Mouse (Mus musculus) G1E (cell line): ENCODE measurements around the gene Gpd1. TPM values are rescaled to one million over a fixed set of nuclear protein-coding genes. Genes with fewer than 3 reads are reported as not detected.

Experiments
- ATAC-seq: 2 replicates; pipeline ENCODE4 v1.8.0; 2016; ENCODE audit warnings: mild to moderate bottlenecking; ENCODE audit not compliant: insufficient number of reproducible peaks, poor library complexity, low FRiP score, severe bottlenecking; ENCODE audit errors: extremely low read depth
- DNase-seq: peaks from one replicate; pipeline ENCODE4 v3.0.0; 2012; ENCODE audit warnings: low spot score
- H3K27me3 ChIP-seq: 2 replicates; pipeline ENCODE4 v1.6.1; 2012; ENCODE audit warnings: mild to moderate bottlenecking, low read length, inconsistent platforms; ENCODE audit not compliant: insufficient read depth
- H3K36me3 ChIP-seq: replicated peaks from 2 replicates; pipeline ENCODE3; 2012; ENCODE audit warnings: mild to moderate bottlenecking, inconsistent platforms
- H3K4me1 ChIP-seq: 2 replicates; pipeline ENCODE4 v1.6.1; 2012; ENCODE audit warnings: low read depth, low read length, inconsistent platforms, mixed read lengths; ENCODE audit not compliant: insufficient read depth
- H3K4me3 ChIP-seq: 2 replicates; pipeline ENCODE4 v1.5.1; 2012; ENCODE audit warnings: low read depth, mild to moderate bottlenecking, inconsistent platforms, low read length, moderate library complexity, mixed read lengths
- H3K9me3 ChIP-seq: replicated peaks from 2 replicates; pipeline ENCODE4 v1.6.1; 2012; ENCODE audit warnings: inconsistent platforms
- CTCF ChIP-seq: IDR thresholded peaks from 2 replicates; pipeline ENCODE4 v1.5.1; 2012; ENCODE audit warnings: low read depth, low read length, inconsistent platforms, mixed read lengths
- GATA1 ChIP-seq: IDR thresholded peaks from 2 replicates; pipeline ENCODE4 v1.6.1; 2012; ENCODE audit warnings: borderline replicate concordance, low read length, inconsistent platforms, mixed read lengths
- GATA2 ChIP-seq: IDR thresholded peaks from 2 replicates; pipeline ENCODE4 v1.6.1; 2012; ENCODE audit warnings: low read depth, low read length, inconsistent platforms, borderline replicate concordance
- POLR2AphosphoS5 ChIP-seq: IDR thresholded peaks from 2 replicates; pipeline ENCODE4 v1.6.1; 2012; ENCODE audit warnings: low read depth, low read length, inconsistent platforms; ENCODE audit not compliant: insufficient replicate concordance
- TAL1 ChIP-seq: conservative IDR thresholded peaks from 2 replicates; pipeline ENCODE4 v1.6.1; 2012; ENCODE audit warnings: low read depth, low read length, inconsistent platforms, mixed read lengths
- polyA plus RNA-seq: library from polyadenylated mRNA; stranded (reverse); fragments of >175 nt; gene quantifications from 2 replicates; pipeline ENCODE4 v1.2.3, GENCODE M21; 2012
- total RNA-seq, 2 experiments: library from RNA; stranded (forward) in 1 of 2; stranded (reverse) in 1 of 2; fragments of 200-1000 nt in 1 of 2; fragments of >200 nt in 1 of 2; fragmentation: Nextera tagmentation in 1 of 2; gene quantifications; 2 replicates each; pipeline ENCODE4 v1.2.3; 2014 to 2017

Gpd1 gene
- total and polyA plus RNA-seq, 3 experiments, result not detected

DNA sequence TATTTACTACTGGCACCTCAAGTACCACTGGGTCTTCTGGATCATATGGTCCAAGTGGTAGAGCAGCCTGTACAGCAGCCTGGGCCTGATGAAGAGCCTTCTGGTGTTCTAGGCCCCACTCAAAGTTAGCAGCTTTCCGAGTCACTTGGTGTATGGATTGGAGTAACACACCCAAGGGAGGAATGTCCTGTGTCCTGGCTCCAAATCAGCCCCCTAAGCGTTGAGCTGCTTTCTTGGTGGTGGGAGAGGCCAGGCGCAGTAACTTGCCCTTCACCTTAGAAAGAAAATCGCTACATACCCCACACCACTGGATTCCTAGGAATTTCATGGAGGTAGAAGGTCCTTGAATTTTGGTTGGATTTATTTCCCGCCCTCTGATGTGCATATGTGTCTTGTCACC, 33.2 kb upstream of the Gpd1 start:
- DNase-seq (no peak), ATAC-seq (no peak)
- peaks cover 44% of the 10 kb centered on the region for H3K27me3 ChIP-seq
- TF ChIP-seq TAL1, result no peak
- no peak for TF ChIP-seq CTCF
- no peak for TF ChIP-seq POLR2AphosphoS5
- no peak for TF ChIP-seq GATA1
- no peak for TF ChIP-seq GATA2
- no peaks in the 10 kb centered on the region for H3K9me3 ChIP-seq
- H3K4me1 ChIP-seq, result no peaks in the 10 kb centered on the region; the same call in 1 of the 2 replicates
- no peaks in the 10 kb centered on the region for H3K36me3 ChIP-seq
- no peak overlapping the region for H3K4me3 ChIP-seq

DNA sequence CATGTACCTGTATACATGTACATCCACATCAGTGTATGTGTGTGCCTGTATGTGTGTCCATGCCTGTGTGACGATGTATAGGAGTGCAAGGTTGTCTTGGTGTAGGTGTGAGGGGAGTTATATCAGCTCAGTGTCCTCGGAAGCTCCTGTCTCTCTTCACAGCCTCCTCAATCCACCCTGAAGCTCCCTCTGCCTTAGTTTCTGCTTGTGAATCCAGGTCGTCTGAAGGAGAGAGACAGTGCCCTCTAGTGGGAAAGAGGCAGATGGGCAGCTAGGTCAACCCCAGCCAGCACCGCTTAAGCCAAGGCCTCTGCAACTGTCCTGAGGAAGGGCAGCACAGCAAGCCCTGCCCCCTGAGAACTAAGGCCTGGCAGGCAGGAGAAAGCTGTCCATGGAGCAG, 28.6 kb upstream of the Gpd1 start:
- ATAC-seq, result no peak; the same call in 1 of the 2 replicates
- no peak overlapping the region; the same call in 1 of the 2 replicates for H3K4me3 ChIP-seq

DNA sequence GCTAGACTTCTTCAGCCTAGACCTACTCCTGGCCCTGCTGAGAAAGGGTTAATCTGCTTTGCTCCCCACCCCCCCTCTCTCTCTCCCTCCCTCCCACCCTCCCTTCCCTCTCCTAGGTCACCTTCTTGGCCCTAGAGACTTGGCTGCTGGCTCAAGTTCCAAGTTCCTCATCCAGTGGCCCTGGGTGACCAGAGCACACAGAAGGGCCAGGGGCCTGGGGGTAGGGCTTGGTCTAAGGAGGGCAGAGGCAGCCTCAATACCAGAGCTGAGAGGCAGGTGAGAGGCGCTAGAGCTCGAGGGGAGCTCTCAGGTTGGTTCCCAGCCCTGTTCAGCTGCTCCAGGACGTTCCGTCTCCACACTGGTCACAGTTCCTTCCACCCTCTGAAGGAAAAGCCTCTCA, 26.4 kb upstream of the Gpd1 start:
- Histone ChIP-seq H3K4me1 (no peaks in the 10 kb centered on the region), H3K27me3 (peaks cover 64% of the 10 kb centered on the region), H3K4me3 (no peak overlapping the region), H3K9me3 (no peaks in the 10 kb centered on the region), H3K36me3 (no peaks in the 10 kb centered on the region)
- ATAC-seq, result no peak
- no peak for TF ChIP-seq CTCF
- no peak for TF ChIP-seq GATA1
- TF ChIP-seq POLR2AphosphoS5, result no peak
- TF ChIP-seq GATA2, result no peak
- no peak for TF ChIP-seq TAL1
- no peak for DNase-seq

More for the DNA sequence above, 28.6 kb upstream of the Gpd1 start:
- H3K4me1 ChIP-seq, result no peaks in the 10 kb centered on the region
- peaks cover 54% of the 10 kb centered on the region for H3K27me3 ChIP-seq
- TF ChIP-seq GATA2, result no peak
- TF ChIP-seq POLR2AphosphoS5, result no peak
- no peak for TF ChIP-seq GATA1
- no peak for TF ChIP-seq TAL1
- peak; percentile 94 for TF ChIP-seq CTCF
- H3K36me3 ChIP-seq, result no peaks in the 10 kb centered on the region
- DNase-seq, result peak; percentile 57
- H3K9me3 ChIP-seq, result no peaks in the 10 kb centered on the region

GRCm38 (mm10) chr15:99691976-99692375, 25.3 kb upstream of the Gpd1 start:
- DNase-seq (no peak), ATAC-seq (no peak)

GRCm38 (mm10) chr15:99697309-99697708, 20.0 kb upstream of the Gpd1 start:
- DNase-seq, result no peak
- H3K36me3 ChIP-seq, result no peaks in the 10 kb centered on the region
- H3K27me3 ChIP-seq, result peaks cover 35% of the 10 kb centered on the region
- H3K4me3 ChIP-seq, result no peak overlapping the region
- no peak for ATAC-seq
- no peak for TF ChIP-seq POLR2AphosphoS5
- TF ChIP-seq CTCF, result no peak
- TF ChIP-seq TAL1, result no peak
- no peak for TF ChIP-seq GATA2
- no peak for TF ChIP-seq GATA1
- H3K9me3 ChIP-seq, result no peaks in the 10 kb centered on the region
- H3K4me1 ChIP-seq, result peaks cover 26% of the 10 kb centered on the region

More at GRCm38 (mm10) chr15:99691976-99692375, 25.3 kb upstream of the Gpd1 start:
- TF ChIP-seq GATA2 (no peak), GATA1 (no peak), POLR2AphosphoS5 (no peak), TAL1 (no peak)
- H3K9me3 ChIP-seq, result no peaks in the 10 kb centered on the region
- no peaks in the 10 kb centered on the region for H3K4me1 ChIP-seq
- H3K27me3 ChIP-seq, result peaks cover 63% of the 10 kb centered on the region
- H3K4me3 ChIP-seq, result no peak overlapping the region
- no peaks in the 10 kb centered on the region for H3K36me3 ChIP-seq

- peaks cover 8% of the 10 kb centered on the region for H3K36me3 ChIP-seq
- peak overlapping the region; percentile 21; the same call in 1 of the 2 replicates for H3K4me3 ChIP-seq
- ATAC-seq (no peak), DNase-seq (no peak)
- H3K9me3 ChIP-seq, result no peaks in the 10 kb centered on the region
- TF ChIP-seq TAL1 (no peak), GATA2 (no peak), GATA1 (no peak), POLR2AphosphoS5 (no peak), CTCF (no peak)
- H3K4me1 ChIP-seq, result peaks cover 38% of the 10 kb centered on the region
- H3K27me3 ChIP-seq, result peaks cover 29% of the 10 kb centered on the region
Observed at GRCm38 (mm10) chr15:99698533-99699085, 18.7 kb upstream of the Gpd1 start.
